Mouse (Mus musculus) midbrain, embryonic 11.5 days (tissue): ENCODE data around the gene Kng1. TPM values are rescaled to one million over a fixed set of nuclear protein-coding genes. Genes with fewer than 3 reads are reported as not detected.
"Not testable (repeated sequence)": the region's sequence is repeated elsewhere in the genome, so short reads cannot be mapped to it uniquely, and the experiment has no call there.

Experiments used
- ATAC-seq: fragments of 200-750 bp; cut with Nextera tagmentation; 2 replicates; pipeline ENCODE4 v1.8.0; 2017; ENCODE audit warnings: moderate TSS enrichment, moderate library complexity; ENCODE audit not compliant: low FRiP score
- DNase-seq: peaks from one replicate; pipeline ENCODE4 v3.0.0; 2015; ENCODE audit warnings: low spot score; ENCODE audit errors: missing footprints
- H3K27ac ChIP-seq: fragments of 300-500 bp; sonication (generic); 2 replicates; pipeline ENCODE4 v1.5.1; 2014; ENCODE audit warnings: low read depth, low read length
- H3K27me3 ChIP-seq: fragments of 300-500 bp; sonication (generic); 2 replicates; pipeline ENCODE4 v1.6.1; 2014; ENCODE audit warnings: mild to moderate bottlenecking, low read length, moderate library complexity, mixed read lengths; ENCODE audit not compliant: control insufficient read depth, insufficient read depth
- H3K36me3 ChIP-seq: fragments of 300-500 bp; sonication (generic); 2 replicates; pipeline ENCODE4 v1.6.1; 2014; ENCODE audit warnings: mild to moderate bottlenecking, low read length, moderate library complexity, mixed read lengths; ENCODE audit not compliant: control insufficient read depth, insufficient read depth
- H3K4me1 ChIP-seq: fragments of 300-500 bp; sonication (generic); 2 replicates; pipeline ENCODE4 v1.6.1; 2014; ENCODE audit warnings: low read length; ENCODE audit not compliant: control insufficient read depth, insufficient read depth
- H3K4me2 ChIP-seq: fragments of 300-500 bp; sonication (generic); 2 replicates; pipeline ENCODE4 v1.6.1; 2014; ENCODE audit warnings: mild to moderate bottlenecking, moderate library complexity
- H3K4me3 ChIP-seq: fragments of 300-500 bp; sonication (generic); 2 replicates; pipeline ENCODE4 v1.5.1; 2014; ENCODE audit warnings: low read depth, low read length
- H3K9ac ChIP-seq: fragments of 300-500 bp; sonication (generic); 2 replicates; pipeline ENCODE4 v1.6.1; 2014; ENCODE audit warnings: low read length
- H3K9me3 ChIP-seq: fragments of 300-500 bp; sonication (generic); 2 replicates; pipeline ENCODE4 v1.6.1; 2016; ENCODE audit warnings: low read length; ENCODE audit not compliant: control insufficient read depth
- WGBS: fragments of 180-500 bp; shearing (Covaris S2); extraction: QIAGEN DNeasy Blood & Tissue Kit; methylation state at CpG from one replicate; pipeline ENCODE4 v1.1.7; 2014; 5-methylcytosine and 5-hydroxymethylcytosine counted together
- polyA plus RNA-seq: library from polyadenylated mRNA; unstranded; fragments of >200 nt; fragmentation: Nextera tagmentation; extraction: Ambion mirVana; gene quantifications from 2 replicates; pipeline ENCODE4 v1.2.1, GENCODE M21; 2014

The Kng1 gene
- polyA plus RNA-seq, 1 experiment from 2014 or later, result not detected

- ATAC-seq (no peak), DNase-seq (no peak)
- H3K4me2 ChIP-seq, result no peak overlapping the region
- no peak overlapping the region for H3K4me3 ChIP-seq
- no peak overlapping the region for H3K27ac ChIP-seq
- no peaks in the 10 kb centered on the region for H3K36me3 ChIP-seq
- no peaks in the 10 kb centered on the region for H3K27me3 ChIP-seq
- no peaks in the 10 kb centered on the region for H3K4me1 ChIP-seq
- no peaks in the 10 kb centered on the region for H3K9me3 ChIP-seq
- 89% methylated on average over 4 of the region's 4 CpGs for WGBS
- H3K9ac ChIP-seq, result no peak overlapping the region
Measured at GRCm38 (mm10) chr16:23033673-23034072, 24.0 kb upstream of the Kng1 start.

GRCm38 (mm10) chr16:23037744-23038143 is 19.9 kb upstream of the Kng1 start:
- DNase-seq (no peak), ATAC-seq (no peak)
- no peak overlapping the region for H3K4me2 ChIP-seq
- no peak overlapping the region for H3K27ac ChIP-seq
- 90% methylated on average over 7 of the region's 7 CpGs for WGBS
- H3K4me3 ChIP-seq, result no peak overlapping the region
- H3K9ac ChIP-seq, result no peak overlapping the region
- no peaks in the 10 kb centered on the region for H3K9me3 ChIP-seq
- no peaks in the 10 kb centered on the region for H3K27me3 ChIP-seq
- H3K4me1 ChIP-seq, result no peaks in the 10 kb centered on the region
- H3K36me3 ChIP-seq, result no peaks in the 10 kb centered on the region

GRCm38 (mm10) chr16:23039281-23039680 is 18.4 kb upstream of the Kng1 start:
- no peak overlapping the region for H3K27ac ChIP-seq
- H3K36me3 ChIP-seq, result no peaks in the 10 kb centered on the region
- H3K4me3 ChIP-seq, result no peak overlapping the region
- H3K4me2 ChIP-seq, result no peak overlapping the region
- no peaks in the 10 kb centered on the region for H3K27me3 ChIP-seq
- no peak overlapping the region for H3K9ac ChIP-seq
- H3K9me3 ChIP-seq, result no peaks in the 10 kb centered on the region
- 96% methylated on average over 4 of the region's 4 CpGs for WGBS
- H3K4me1 ChIP-seq, result no peaks in the 10 kb centered on the region
- DNase-seq, result no peak
- ATAC-seq, result no peak

- no peak for DNase-seq
- Histone ChIP-seq H3K36me3 (no peaks in the 10 kb centered on the region), H3K4me3 (no peak overlapping the region), H3K9me3 (no peaks in the 10 kb centered on the region), H3K9ac (no peak overlapping the region), H3K4me1 (no peaks in the 10 kb centered on the region), H3K27ac (no peak overlapping the region), H3K27me3 (no peaks in the 10 kb centered on the region), H3K4me2 (no peak overlapping the region)
- 59% methylated on average over 4 of the region's 4 CpGs for WGBS
- ATAC-seq, result no peak
Measured at GRCm38 (mm10) chr16:23040876-23041275, 16.8 kb upstream of the Kng1 start.

- Histone ChIP-seq H3K4me3 (no peak overlapping the region), H3K27me3 (no peaks in the 10 kb centered on the region), H3K9ac (no peak overlapping the region), H3K36me3 (no peaks in the 10 kb centered on the region), H3K9me3 (no peaks in the 10 kb centered on the region), H3K4me2 (no peak overlapping the region), H3K27ac (no peak overlapping the region), H3K4me1 (no peaks in the 10 kb centered on the region)
- 72% methylated on average over 5 of the region's 5 CpGs for WGBS
- DNase-seq (no peak), ATAC-seq (no peak)
Measured at GRCm38 (mm10) chr16:23046319-23046718, 11.3 kb upstream of the Kng1 start.

GRCm38 (mm10) chr16:23059630-23060029 is 2.0 kb downstream of the Kng1 start:
- WGBS, result 67% methylated on average over 4 of the region's 4 CpGs
- DNase-seq, H3K9ac ChIP-seq, H3K9me3 ChIP-seq, H3K4me1 ChIP-seq, ATAC-seq, H3K4me2 ChIP-seq, H3K27me3 ChIP-seq, H3K27ac ChIP-seq, H3K36me3 ChIP-seq, H3K4me3 ChIP-seq: not testable (repeated sequence)

GRCm38 (mm10) chr16:23060781-23061325 is 3.2 kb downstream of the Kng1 start:
- not testable (repeated sequence) for H3K4me1 ChIP-seq, H3K36me3 ChIP-seq, DNase-seq, H3K27ac ChIP-seq, H3K4me3 ChIP-seq, ATAC-seq, H3K9ac ChIP-seq, H3K4me2 ChIP-seq, H3K27me3 ChIP-seq, H3K9me3 ChIP-seq
- 77% methylated on average over 5 of the region's 5 CpGs for WGBS

- H3K9me3 ChIP-seq, ATAC-seq, H3K27me3 ChIP-seq, H3K4me3 ChIP-seq, H3K4me1 ChIP-seq, H3K27ac ChIP-seq, H3K4me2 ChIP-seq, H3K36me3 ChIP-seq, H3K9ac ChIP-seq, DNase-seq: not testable (repeated sequence)
- 85% methylated on average over 6 of the region's 6 CpGs for WGBS
Measured at GRCm38 (mm10) chr16:23077516-23077915, 19.9 kb downstream of the Kng1 start.

- not testable (repeated sequence) for H3K27ac ChIP-seq, H3K4me2 ChIP-seq, H3K4me3 ChIP-seq, H3K9me3 ChIP-seq, DNase-seq, ATAC-seq, H3K4me1 ChIP-seq, H3K27me3 ChIP-seq, H3K9ac ChIP-seq, H3K36me3 ChIP-seq
- WGBS, result 79% methylated on average over 8 of the region's 8 CpGs
Measured at GRCm38 (mm10) chr16:23087159-23087558, 29.5 kb downstream of the Kng1 start.
